Mouse (Mus musculus) olfactory bulb, adult 2 months (tissue): ENCODE data around the gene Prpf40b. TPM values are rescaled to one million over a fixed set of nuclear protein-coding genes. Genes with fewer than 3 reads are reported as not detected.
A peak's percentile ranks its signal among the peaks of the same experiment; 100 is the strongest.

Experiments
- H3K27ac ChIP-seq: fragments of 200-500 bp; 2 replicates; pipeline ENCODE4 v1.5.1; 2012; ENCODE audit warnings: low read depth, low read length; ENCODE audit not compliant: insufficient read depth
- H3K4me1 ChIP-seq: fragments of 200-500 bp; 2 replicates; pipeline ENCODE4 v1.6.1; 2012; ENCODE audit warnings: low read length; ENCODE audit not compliant: control insufficient read depth, insufficient read depth
- H3K4me3 ChIP-seq: fragments of 200-500 bp; 2 replicates; pipeline ENCODE4 v1.5.1; 2012; ENCODE audit warnings: mild to moderate bottlenecking, low read depth, low read length, moderate library complexity; ENCODE audit not compliant: insufficient read depth
- CTCF ChIP-seq: fragments of 200-500 bp; IDR thresholded peaks from 2 replicates; pipeline ENCODE4 v1.5.1; 2012; ENCODE audit warnings: low read depth, mild to moderate bottlenecking, low read length, moderate library complexity; ENCODE audit not compliant: insufficient read depth
- POLR2A ChIP-seq: fragments of 200-500 bp; IDR thresholded peaks from 2 replicates; pipeline ENCODE4 v1.6.1; 2012; ENCODE audit warnings: mild to moderate bottlenecking, low read depth, low read length, moderate library complexity; ENCODE audit not compliant: insufficient read depth
- WGBS: fragments of 180-500 bp; shearing (Covaris S2); methylation state at CpG from one replicate; pipeline ENCODE4 v1.1.7; 2018; 5-methylcytosine and 5-hydroxymethylcytosine counted together
- polyA plus RNA-seq: library from polyadenylated mRNA; stranded (reverse); fragments of >200 nt; gene quantifications from 2 replicates; pipeline ENCODE4 v1.2.4, GENCODE M21; 2012; ENCODE audit warnings: low replicate concordance; ENCODE audit not compliant: missing spikeins, insufficient read depth, insufficient read length

Prpf40b gene
- polyA plus RNA-seq, 1 experiment: not detected

GRCm38 (mm10) chr15:99334500-99334899, 39.6 kb downstream of the Prpf40b start:
- WGBS: 62% methylated on average over 6 of the region's 6 CpGs
- no peak for TF ChIP-seq CTCF
- no peak for TF ChIP-seq POLR2A
- Histone ChIP-seq H3K4me3 (no peak overlapping the region), H3K27ac (no peak overlapping the region), H3K4me1 (peaks cover 26% of the 10 kb centered on the region)

GRCm38 (mm10) chr15:99335801-99336320, 41.0 kb downstream of the Prpf40b start:
- TF ChIP-seq CTCF: no peak
- TF ChIP-seq POLR2A: no peak
- 77% methylated on average over 8 of the region's 8 CpGs for WGBS
- Histone ChIP-seq H3K27ac (no peak overlapping the region), H3K4me3 (no peak overlapping the region), H3K4me1 (peaks cover 30% of the 10 kb centered on the region)

- WGBS: 78% methylated on average over 2 of the region's 2 CpGs
- H3K27ac ChIP-seq: no peak overlapping the region
- no peak overlapping the region for H3K4me3 ChIP-seq
- peaks cover 32% of the 10 kb centered on the region for H3K4me1 ChIP-seq
- no peak for TF ChIP-seq CTCF
- no peak for TF ChIP-seq POLR2A
These were observed 44.0 kb downstream of the Prpf40b start for GRCm38 (mm10) chr15:99338916-99339315.

- no peak for TF ChIP-seq POLR2A
- TF ChIP-seq CTCF: no peak
- peaks cover 29% of the 10 kb centered on the region for H3K4me1 ChIP-seq
- H3K4me3 ChIP-seq: no peak overlapping the region
- WGBS: 54% methylated on average over 6 of the region's 6 CpGs
- no peak overlapping the region for H3K27ac ChIP-seq
These were observed 44.8 kb downstream of the Prpf40b start for GRCm38 (mm10) chr15:99339669-99340068.

- TF ChIP-seq CTCF (no peak), POLR2A (no peak)
- Histone ChIP-seq H3K4me3 (no peak overlapping the region), H3K4me1 (peaks cover 36% of the 10 kb centered on the region), H3K27ac (no peak overlapping the region)
- WGBS: 97% methylated on average over 3 of the region's 3 CpGs
These were observed 46.2 kb downstream of the Prpf40b start for GRCm38 (mm10) chr15:99341102-99341501.

- WGBS: 66% methylated on average over 9 of the region's 9 CpGs
- peak overlapping the region; percentile 99 for H3K27ac ChIP-seq
- peaks cover 36% of the 10 kb centered on the region for H3K4me1 ChIP-seq
- TF ChIP-seq CTCF (no peak), POLR2A (no peak)
- H3K4me3 ChIP-seq: no peak overlapping the region
These were observed 47.5 kb downstream of the Prpf40b start for GRCm38 (mm10) chr15:99342194-99342981.

GRCm38 (mm10) chr15:99343414-99344147, 48.7 kb downstream of the Prpf40b start:
- peaks cover 34% of the 10 kb centered on the region for H3K4me1 ChIP-seq

GRCm38 (mm10) chr15:99344148-99344870, 49.4 kb downstream of the Prpf40b start:
- 31% methylated on average over 8 of the region's 8 CpGs for WGBS
- TF ChIP-seq POLR2A: no peak
- no peak for TF ChIP-seq CTCF
- peak overlapping the region; percentile 99 for H3K27ac ChIP-seq
- H3K4me1 ChIP-seq: peaks cover 34% of the 10 kb centered on the region
- no peak overlapping the region for H3K4me3 ChIP-seq

More at GRCm38 (mm10) chr15:99343414-99344147, 48.7 kb downstream of the Prpf40b start:
- TF ChIP-seq CTCF (no peak), POLR2A (no peak)
- Histone ChIP-seq H3K4me3 (no peak overlapping the region), H3K27ac (peak overlapping the region; percentile 99)
- 13% methylated on average over 5 of the region's 5 CpGs for WGBS
